In genomic region chr2:156844715-156845114, GRCm38 (mm10) we compare ENCODE assay signal across 12 mouse cellular contexts. TPM values are rescaled to one million over a fixed set of nuclear protein-coding genes. Genes with fewer than 3 reads are reported as not detected.
A peak's percentile ranks its signal among the peaks of the same experiment; 100 is the strongest.
DNase-seq lines count a peak whose midpoint lies in the region; ATAC-seq and TF ChIP-seq lines count a peak whose summit lies in the region.
"Had no signal": no experiment of that assay in that cellular context is flagged by ENCODE, and none has a peak within 500 bp of the region (broad histone marks: within the 10 kb centered on the region; RNA-seq: fewer than 3 reads in every experiment).

No protein-coding gene starts in this region.

- H3K4me3 ChIP-seq in lung, postnatal 0 days (ENCODE audit: low read depth, low read length), result no peak overlapping the region
- H3K4me3 ChIP-seq in forebrain, embryonic 14.5 days (ENCODE audit: low read depth, low read length), result no peak overlapping the region
- no peak overlapping the region for H3K4me3 ChIP-seq in stomach, embryonic 14.5 days (ENCODE audit: low read depth, low read length)

- H3K9me3 ChIP-seq in lung, postnatal 0 days (ENCODE audit: low read length), result no peaks in the 10 kb centered on the region
- H3K9me3 ChIP-seq in forebrain, embryonic 14.5 days (replicated peaks; ENCODE audit: control insufficient read depth, low read length), result no peaks in the 10 kb centered on the region
- H3K9me3 ChIP-seq in stomach, embryonic 14.5 days (ENCODE audit: control insufficient read depth, low read depth, low read length), result no peaks in the 10 kb centered on the region

- peak; percentile 9 for DNase-seq in embryo, embryonic 11 days
- no peak for DNase-seq in embryo, embryonic 9.5 days (ENCODE audit: extremely low spot score)
- DNase-seq in lung, postnatal 0 days (ENCODE audit: low spot score), result peak; percentile 46
- no peak for DNase-seq in lung, postnatal 10 days
- DNase-seq in forebrain, embryonic 14.5 days (ENCODE audit: low spot score), result no peak
- DNase-seq in cerebellum, postnatal 4 days (ENCODE audit: low spot score in 2 of 2), result no peak
- DNase-seq: cerebellum, postnatal 25 days; kidney, adult 2 months; spleen, adult 18-20 months; thymus, postnatal 25 days had no signal

- 21% methylated on average over 10 of the region's 10 CpGs for WGBS in lung, postnatal 0 days
- 41% methylated on average over 10 of the region's 10 CpGs for WGBS in forebrain, embryonic 14.5 days
- WGBS in stomach, embryonic 14.5 days, result 44% methylated on average over 10 of the region's 10 CpGs

- TF ChIP-seq CTCF in lung, postnatal 0 days (IDR thresholded peaks at IDR 0.05), result no peak

- H3K27me3 ChIP-seq in lung, postnatal 0 days (replicated peaks; ENCODE audit: insufficient read depth, low read length), result no peaks in the 10 kb centered on the region
- H3K27me3 ChIP-seq in forebrain, embryonic 14.5 days (replicated peaks; ENCODE audit: control insufficient read depth, insufficient read depth, low read length), result no peaks in the 10 kb centered on the region
- no peaks in the 10 kb centered on the region for H3K27me3 ChIP-seq in stomach, embryonic 14.5 days (ENCODE audit: control insufficient read depth, insufficient read depth, low read length)

- ATAC-seq in lung, postnatal 0 days, result no peak
- no peak for ATAC-seq in forebrain, embryonic 14.5 days
- no peak for ATAC-seq in stomach, embryonic 14.5 days (ENCODE audit: insufficient number of reproducible peaks, insufficient read depth, low FRiP score, low read depth)
- no peak for ATAC-seq in CD4-positive, CD25-positive, alpha-beta regulatory T cell, adult 4 months

- H3K36me3 ChIP-seq in lung, postnatal 0 days (ENCODE audit: insufficient read depth, low read length), result no peaks in the 10 kb centered on the region
- peaks cover 39% of the 10 kb centered on the region for H3K36me3 ChIP-seq in forebrain, embryonic 14.5 days (ENCODE audit: control insufficient read depth, insufficient read depth, low read length)
- peaks cover 48% of the 10 kb centered on the region for H3K36me3 ChIP-seq in stomach, embryonic 14.5 days (ENCODE audit: control insufficient read depth, insufficient read depth, low read length)

- H3K4me2 ChIP-seq in lung, postnatal 0 days (replicated peaks; ENCODE audit: low read depth, low read length), result no peak overlapping the region
- no peak overlapping the region; the same call in 1 of the 2 replicates for H3K4me2 ChIP-seq in forebrain, embryonic 14.5 days (ENCODE audit: low read length)
- H3K4me2 ChIP-seq in stomach, embryonic 14.5 days (replicated peaks; ENCODE audit: low read depth, low read length), result peak overlapping the region; percentile 0; the same call in 1 of the 2 replicates

- H3K4me1 ChIP-seq in lung, postnatal 0 days (ENCODE audit: insufficient read depth, low read depth, low read length), result peaks cover 36% of the 10 kb centered on the region
- peaks cover 34% of the 10 kb centered on the region for H3K4me1 ChIP-seq in forebrain, embryonic 14.5 days (ENCODE audit: control insufficient read depth, insufficient read depth, low read length)
- peaks cover 48% of the 10 kb centered on the region for H3K4me1 ChIP-seq in stomach, embryonic 14.5 days (ENCODE audit: control insufficient read depth, insufficient read depth, low read length)

- H3K27ac ChIP-seq in lung, postnatal 0 days (ENCODE audit: low read length), result peak overlapping the region; percentile 66; the same call in 1 of the 2 replicates
- H3K27ac ChIP-seq in forebrain, embryonic 14.5 days (ENCODE audit: low read depth, low read length), result 0 out of 2 replicates have a peak overlapping the region, but pooled peaks have one; percentile 39
- peak overlapping the region; percentile 74 for H3K27ac ChIP-seq in stomach, embryonic 14.5 days (ENCODE audit: low read length)

- H3K9ac ChIP-seq in lung, postnatal 0 days (replicated peaks; ENCODE audit: low read depth), result no peak overlapping the region
- H3K9ac ChIP-seq in forebrain, embryonic 14.5 days (ENCODE audit: low read length), result no peak overlapping the region
- H3K9ac ChIP-seq in stomach, embryonic 14.5 days (replicated peaks; ENCODE audit: low read depth, low read length), result no peak overlapping the region

- TF ChIP-seq EP300 in lung, postnatal 0 days (IDR thresholded peaks at IDR 0.05), result no peak

RNA-seq across cellular contexts. Expression of gene Tgif2, which starts 4.9 kb away (rescaled TPM):
- 13.7 and 15.1 TPM in 2 replicates for polyA plus RNA-seq in lung, postnatal 0 days (2015; fragmentation: Nextera tagmentation; extraction: Ambion mirVana)
- polyA plus RNA-seq in forebrain, embryonic 14.5 days (2014; fragmentation: Nextera tagmentation; extraction: Ambion mirVana), result 45.1 and 48.0 TPM in 2 replicates
- polyA plus RNA-seq in stomach, embryonic 14.5 days (2014; fragmentation: Nextera tagmentation; extraction: Ambion mirVana), result 67.1 and 73.7 TPM in 2 replicates
- 10 to 100 TPM; 10.4 to 14.6 TPM for polyA plus RNA-seq in CD4-positive, CD25-positive, alpha-beta regulatory T cell, adult 4 months (2017; shearing (Covaris generic))

RNA-seq across cellular contexts. Expression of gene 4930518I15Rik, which starts 13.0 kb away (rescaled TPM):
- 4.1 and 5.5 TPM in 2 replicates for polyA plus RNA-seq in lung, postnatal 0 days (2015; fragmentation: Nextera tagmentation; extraction: Ambion mirVana)
- polyA plus RNA-seq in forebrain, embryonic 14.5 days (2014; fragmentation: Nextera tagmentation; extraction: Ambion mirVana), result 2.7 and 4.7 TPM in 2 replicates
- polyA plus RNA-seq in stomach, embryonic 14.5 days (2014; fragmentation: Nextera tagmentation; extraction: Ambion mirVana), result 8.0 and 9.1 TPM in 2 replicates
- polyA plus RNA-seq in CD4-positive, CD25-positive, alpha-beta regulatory T cell, adult 4 months (2017; shearing (Covaris generic)), result 10 to 100 TPM; 25.0 to 27.3 TPM

RNA-seq across cellular contexts. Expression of gene Rab5if, which starts 18.2 kb away (rescaled TPM):
- 271 and 290 TPM in 2 replicates for polyA plus RNA-seq in lung, postnatal 0 days (2015; fragmentation: Nextera tagmentation; extraction: Ambion mirVana)
- 163 and 174 TPM in 2 replicates for polyA plus RNA-seq in forebrain, embryonic 14.5 days (2014; fragmentation: Nextera tagmentation; extraction: Ambion mirVana)
- 189 and 202 TPM in 2 replicates for polyA plus RNA-seq in stomach, embryonic 14.5 days (2014; fragmentation: Nextera tagmentation; extraction: Ambion mirVana)
- polyA plus RNA-seq in CD4-positive, CD25-positive, alpha-beta regulatory T cell, adult 4 months (2017; shearing (Covaris generic)), result 1 to 10 TPM; 5.1 to 5.4 TPM

RNA-seq across cellular contexts. Expression of gene Sla2, which starts 42.3 kb away (rescaled TPM):
- 0.49 and 0.65 TPM in 2 replicates for polyA plus RNA-seq in lung, postnatal 0 days (2015; fragmentation: Nextera tagmentation; extraction: Ambion mirVana)
- polyA plus RNA-seq in forebrain, embryonic 14.5 days (2014; fragmentation: Nextera tagmentation; extraction: Ambion mirVana), result 0.09 and 0.11 TPM in 2 replicates
- polyA plus RNA-seq in stomach, embryonic 14.5 days (2014; fragmentation: Nextera tagmentation; extraction: Ambion mirVana), result 0.22 and 0.28 TPM in 2 replicates
- 10 to 100 TPM; 68.5 to 86.7 TPM for polyA plus RNA-seq in CD4-positive, CD25-positive, alpha-beta regulatory T cell, adult 4 months (2017; shearing (Covaris generic))

Comparison
In these comparisons a context has a peak if more than half of its experiments do, and no peak if none do; other contexts are left out.
1. DNase-seq: peak in embryo, embryonic 11 days (single experiment) and lung, postnatal 0 days (single experiment); none in embryo, embryonic 9.5 days (single experiment), lung, postnatal 10 days (single experiment), forebrain, embryonic 14.5 days (single experiment) and cerebellum, postnatal 4 days (0 of 2).
2. RNA of gene Rab5if, which starts 18.2 kb away (polyA plus RNA-seq): 271 to 290 TPM in lung, postnatal 0 days, 189 to 202 TPM in stomach, embryonic 14.5 days and 163 to 174 TPM in forebrain, embryonic 14.5 days; 5.1 to 5.4 TPM in CD4-positive, CD25-positive, alpha-beta regulatory T cell, adult 4 months; every median in the first group is over 10 times any median in the second.
3. Peak in every context shown above with its lines, with median percentiles within 50 percentile points of each other: H3K27ac ChIP-seq.